17 mouse cellular contexts compared by ENCODE assay signal in genomic region chr17:10357348-10357747, GRCm38 (mm10). TPM values are rescaled to one million over a fixed set of nuclear protein-coding genes. Genes with fewer than 3 reads are reported as not detected.
DNase-seq lines count a peak whose midpoint lies in the region; ATAC-seq and TF ChIP-seq lines count a peak whose summit lies in the region.
"Had no signal": no experiment of that assay in that cellular context is flagged by ENCODE, and none has a peak within 500 bp of the region (broad histone marks: within the 10 kb centered on the region; RNA-seq: fewer than 3 reads in every experiment).

No protein-coding gene starts in this region.

- H3K27me3 ChIP-seq in hindbrain, embryonic 12.5 days, result no peaks in the 10 kb centered on the region
- no peaks in the 10 kb centered on the region for H3K27me3 ChIP-seq in hindbrain, embryonic 13.5 days
- H3K27me3 ChIP-seq in midbrain, embryonic 10.5 days (ENCODE audit: low read depth, poor library complexity, severe bottlenecking), result no peaks in the 10 kb centered on the region
- H3K27me3 ChIP-seq: limb, embryonic 12.5 days had no signal

- no peak overlapping the region for H3K4me2 ChIP-seq in hindbrain, embryonic 12.5 days (replicated peaks)
- H3K4me2 ChIP-seq in hindbrain, embryonic 13.5 days, result no peak overlapping the region
- H3K4me2 ChIP-seq: limb, embryonic 12.5 days had no signal

- no peaks in the 10 kb centered on the region for H3K36me3 ChIP-seq in hindbrain, embryonic 12.5 days
- H3K36me3 ChIP-seq in hindbrain, embryonic 13.5 days, result no peaks in the 10 kb centered on the region
- H3K36me3 ChIP-seq in midbrain, embryonic 10.5 days, result no peaks in the 10 kb centered on the region
- H3K36me3 ChIP-seq: hindbrain, embryonic 10.5 days; limb, embryonic 12.5 days had no signal

- no peak overlapping the region for H3K27ac ChIP-seq in hindbrain, embryonic 12.5 days
- H3K27ac ChIP-seq in hindbrain, embryonic 13.5 days, result no peak overlapping the region
- peak overlapping the region; percentile 74 for H3K27ac ChIP-seq in midbrain, embryonic 10.5 days (replicated peaks)
- no peak overlapping the region for H3K27ac ChIP-seq in gastrocnemius, adult 2 months
- H3K27ac ChIP-seq: limb, embryonic 12.5 days; liver, embryonic 14.5 days had no signal

- 61% methylated on average over 12 of the region's 12 CpGs for WGBS in hindbrain, embryonic 12.5 days
- WGBS in hindbrain, embryonic 13.5 days, result 53% methylated on average over 12 of the region's 12 CpGs
- WGBS in midbrain, embryonic 10.5 days, result 77% methylated on average over 12 of the region's 12 CpGs

- peak; percentile 50 to 56 for DNase-seq in cerebellum, postnatal 10 days
- DNase-seq in cerebellum, postnatal 25 days, result no peak
- no peak for DNase-seq in midbrain, embryonic 10.5 days (ENCODE audit: low spot score)
- peak; percentile 86 for DNase-seq in retina, embryonic 14.5 days (ENCODE audit: low spot score)
- no peak for DNase-seq in gastrocnemius, adult 2 months
- DNase-seq in spleen, postnatal 14 days (ENCODE audit: low spot score in 2 of 2), result no peak
- DNase-seq: adrenal gland, postnatal 10 days; cerebellum, postnatal 36 days; heart, adult 18-20 months; thymus, adult 18-20 months had no signal

- intact Hi-C loops in gastrocnemius, adult 2 months (cut with DNase I), result no loop called here

- TF ChIP-seq CTCF in gastrocnemius, adult 2 months (IDR thresholded peaks at IDR 0.05), result no peak

- H3K4me1 ChIP-seq in hindbrain, embryonic 12.5 days, result peaks cover 18% of the 10 kb centered on the region
- peaks cover 18% of the 10 kb centered on the region for H3K4me1 ChIP-seq in hindbrain, embryonic 13.5 days (replicated peaks)
- peaks cover 52% of the 10 kb centered on the region for H3K4me1 ChIP-seq in midbrain, embryonic 10.5 days

- no peak overlapping the region for H3K9ac ChIP-seq in hindbrain, embryonic 12.5 days
- H3K9ac ChIP-seq in hindbrain, embryonic 13.5 days, result no peak overlapping the region
- H3K9ac ChIP-seq: limb, embryonic 12.5 days; liver, embryonic 14.5 days had no signal

- peak; percentile 61; the same call in 1 of the 2 replicates for ATAC-seq in hindbrain, embryonic 12.5 days (ENCODE audit: low FRiP score)
- ATAC-seq in hindbrain, embryonic 13.5 days (ENCODE audit: low FRiP score), result no peak
- ATAC-seq: intestine, embryonic 16.5 days had no signal

- no peaks in the 10 kb centered on the region for H3K9me3 ChIP-seq in hindbrain, embryonic 12.5 days (replicated peaks)
- H3K9me3 ChIP-seq in hindbrain, embryonic 13.5 days, result no peaks in the 10 kb centered on the region
- no peaks in the 10 kb centered on the region for H3K9me3 ChIP-seq in midbrain, embryonic 10.5 days (replicated peaks)
- H3K9me3 ChIP-seq: hindbrain, embryonic 10.5 days; limb, embryonic 12.5 days had no signal

- no peak overlapping the region for H3K4me3 ChIP-seq in hindbrain, embryonic 12.5 days
- H3K4me3 ChIP-seq in hindbrain, embryonic 13.5 days, result no peak overlapping the region
- H3K4me3 ChIP-seq in midbrain, embryonic 10.5 days, result no peak overlapping the region
- no peak overlapping the region for H3K4me3 ChIP-seq in gastrocnemius, adult 2 months
- H3K4me3 ChIP-seq: erythroblast, embryonic 14.5 days; hindbrain, embryonic 10.5 days; limb, embryonic 12.5 days had no signal

RNA-seq across cellular contexts. Expression of gene Qk, which starts 37.7 kb away (rescaled TPM):
- 46.8 and 52.4 TPM in 2 replicates for polyA plus RNA-seq in hindbrain, embryonic 12.5 days (2016; fragmentation: Nextera tagmentation; extraction: Ambion mirVana)
- 47.6 and 52.5 TPM in 2 replicates for polyA plus RNA-seq in hindbrain, embryonic 13.5 days (2015; fragmentation: Nextera tagmentation; extraction: Ambion mirVana)
- polyA plus RNA-seq in midbrain, embryonic 10.5 days (2016; fragmentation: Nextera tagmentation; extraction: Ambion mirVana), result 47.7 and 49.5 TPM in 2 replicates
- 100 to 1,000 TPM; 236 to 397 TPM for total RNA-seq in gastrocnemius, adult 2 months (2021)

Comparison
In these comparisons a context has a peak if more than half of its experiments do, and no peak if none do; other contexts are left out.
1. DNase-seq: peak in cerebellum, postnatal 10 days (2 of 2) and retina, embryonic 14.5 days (single experiment); none in cerebellum, postnatal 25 days (0 of 2), midbrain, embryonic 10.5 days (single experiment), gastrocnemius, adult 2 months (single experiment) and spleen, postnatal 14 days (0 of 2).